Mouse (Mus musculus) megakaryocyte, adult 5-6 weeks (primary cell): Measurements from ENCODE around the gene Igsf9. TPM values are rescaled to one million over a fixed set of nuclear protein-coding genes. Genes with fewer than 3 reads are reported as not detected.

Experiments used
- total RNA-seq, 2 experiments: library from RNA; stranded (forward) in 1 of 2; stranded (reverse) in 1 of 2; fragments of 153-499, 151-499 nt in 1 of 2; fragments of 221-1000, 200-1000 nt in 1 of 2; gene quantifications; 2 replicates each; pipeline versions ENCODE4 v1.2.3 to v1.2.4; 2015 to 2017

Gene Igsf9
- total RNA-seq, 2 experiments from 2014 or later = 0.20 TPM; not detected in 1

Other genes with a start within 250 kb of the Igsf9 start
- gene Atp1a4, start 223.4 kb upstream of the Igsf9 start, total RNA-seq (2015) = not detected in 2 replicates
- gene Atp1a4, start 223.4 kb upstream of the Igsf9 start, total RNA-seq (2017) = not detected in 2 replicates
- gene Igsf8, start 220.1 kb upstream of the Igsf9 start, total RNA-seq (2015) = 29.6 and 40.0 TPM in 2 replicates
- 26.1 and 34.4 TPM in 2 replicates for gene Igsf8, start 220.1 kb upstream of the Igsf9 start, total RNA-seq (2017)
- gene Atp1a2, start 183.7 kb upstream of the Igsf9 start, total RNA-seq (2015) = 0.02 TPM in 1 of 2 replicates, not detected in the other
- gene Atp1a2, start 183.7 kb upstream of the Igsf9 start, total RNA-seq (2017) = not detected in 2 replicates
- not detected in 2 replicates for gene Kcnj9, start 152.5 kb upstream of the Igsf9 start, total RNA-seq (2015)
- gene Kcnj9, start 152.5 kb upstream of the Igsf9 start, total RNA-seq (2017) = not detected in 2 replicates
- gene Kcnj10, start 140.6 kb upstream of the Igsf9 start, total RNA-seq (2015) = 0.23 and 0.42 TPM in 2 replicates
- 0.26 and 0.28 TPM in 2 replicates for gene Kcnj10, start 140.6 kb upstream of the Igsf9 start, total RNA-seq (2017)
- gene Pigm, start 105.2 kb upstream of the Igsf9 start, total RNA-seq (2015) = 14.1 and 15.5 TPM in 2 replicates
- 14.8 and 15.1 TPM in 2 replicates for gene Pigm, start 105.2 kb upstream of the Igsf9 start, total RNA-seq (2017)
- 2.3 and 3.1 TPM in 2 replicates for gene Slamf9, start 6.4 kb upstream of the Igsf9 start, total RNA-seq (2015)
- 0.11 and 1.5 TPM in 2 replicates for gene Slamf9, start 6.4 kb upstream of the Igsf9 start, total RNA-seq (2017)
- 667 and 741 TPM in 2 replicates for gene Tagln2, start 18.3 kb downstream of the Igsf9 start, total RNA-seq (2015)
- 334 and 340 TPM in 2 replicates for gene Tagln2, start 18.3 kb downstream of the Igsf9 start, total RNA-seq (2017)
- gene Cfap45, start 39.0 kb downstream of the Igsf9 start, total RNA-seq (2015) = not detected in 2 replicates
- 0.11 TPM in 1 of 2 replicates, not detected in the other for gene Cfap45, start 39.0 kb downstream of the Igsf9 start, total RNA-seq (2017)
- gene Vsig8, start 74.2 kb downstream of the Igsf9 start, total RNA-seq (2015) = not detected in 2 replicates
- not detected in 2 replicates for gene Vsig8, start 74.2 kb downstream of the Igsf9 start, total RNA-seq (2017)
- gene Slamf8, start 108.8 kb downstream of the Igsf9 start, total RNA-seq (2015) = 8.6 and 8.7 TPM in 2 replicates
- 9.1 and 10.1 TPM in 2 replicates for gene Slamf8, start 108.8 kb downstream of the Igsf9 start, total RNA-seq (2017)
- gene Fcrl6, start 120.8 kb downstream of the Igsf9 start, total RNA-seq (2015) = not detected in 2 replicates
- not detected in 2 replicates for gene Fcrl6, start 120.8 kb downstream of the Igsf9 start, total RNA-seq (2017)
- gene Dusp23, start 151.2 kb downstream of the Igsf9 start, total RNA-seq (2015) = 8.6 and 11.1 TPM in 2 replicates
- gene Dusp23, start 151.2 kb downstream of the Igsf9 start, total RNA-seq (2017) = 0.37 and 1.3 TPM in 2 replicates
- gene Crp, start 216.3 kb downstream of the Igsf9 start, total RNA-seq (2015) = not detected in 2 replicates
- gene Crp, start 216.3 kb downstream of the Igsf9 start, total RNA-seq (2017) = not detected in 2 replicates